Mouse (Mus musculus): ENCODE results near the gene Plekha5. TPM values are rescaled to one million over a fixed set of nuclear protein-coding genes. Genes with fewer than 3 reads are reported as not detected.
"Not testable (repeated sequence)": the region's sequence is repeated elsewhere in the genome, so short reads cannot be mapped to it uniquely, and the experiment has no call there.

Gene Plekha5
- polyA plus RNA-seq, 1 experiment from 2014 or later, result 45.0 TPM

DNA sequence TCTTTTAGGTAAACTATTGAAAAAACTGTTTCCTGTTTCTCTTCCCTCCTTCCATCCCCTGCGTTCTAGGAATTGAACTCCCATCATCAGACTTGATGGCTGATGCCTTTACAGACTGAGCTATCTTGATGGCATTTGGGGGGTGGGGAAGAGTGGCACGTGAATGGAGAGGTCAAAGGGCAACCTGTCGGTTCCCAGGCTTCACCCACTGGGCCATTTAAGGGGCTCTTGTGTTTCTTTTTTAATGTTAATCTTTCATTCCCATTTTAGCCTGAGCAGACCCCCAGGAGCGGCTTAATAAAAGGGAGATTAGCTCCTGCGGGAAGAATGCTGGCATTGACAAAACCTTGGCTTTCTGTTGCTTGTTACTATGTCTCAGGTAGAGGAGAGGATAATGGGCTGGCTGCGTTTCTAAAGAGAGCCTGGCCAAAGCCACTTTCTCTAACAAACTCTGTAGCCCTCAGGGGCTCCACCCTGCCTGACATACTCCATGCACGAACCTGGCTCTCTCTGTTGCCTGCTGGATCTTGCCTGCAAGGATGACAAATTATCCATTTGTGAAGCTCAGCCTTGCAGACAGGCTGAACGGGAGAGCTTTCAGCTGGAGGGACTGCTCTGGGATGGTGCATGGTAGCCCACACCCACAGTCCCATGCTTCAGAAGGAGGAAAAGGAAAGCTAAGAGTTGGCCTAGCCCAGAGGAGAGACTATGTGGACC is 179.5 kb downstream of the Plekha5 start:
- peak; percentile 65 for DNase-seq (ENCODE audit: low spot score)

DNA sequence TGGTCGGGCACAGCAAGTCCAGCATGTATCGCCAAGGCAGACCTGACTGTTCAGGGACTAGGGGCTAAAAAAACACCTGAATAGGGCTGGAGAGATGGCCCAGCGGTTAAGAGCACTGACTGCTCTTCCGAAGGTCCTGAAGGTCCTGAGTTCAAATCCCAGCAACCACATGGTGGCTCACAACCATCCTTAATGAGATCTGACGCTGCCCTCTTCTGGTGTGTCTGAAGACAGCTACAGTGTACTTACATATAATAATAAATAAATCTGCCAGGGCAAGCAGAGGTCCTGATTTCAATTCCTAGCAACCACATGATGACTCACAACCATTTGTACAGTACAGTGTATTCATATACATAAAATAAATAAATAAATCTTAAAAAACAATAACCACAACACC is 181.3 kb downstream of the Plekha5 start:
- H3K4me3 ChIP-seq (ENCODE audit: low read depth, low read length); H3K9me3 ChIP-seq (ENCODE audit: control insufficient read depth, low read length); H3K27ac ChIP-seq (replicated peaks; ENCODE audit: low read depth, low read length); H3K4me2 ChIP-seq (ENCODE audit: low read depth, low read length); H3K4me1 ChIP-seq (ENCODE audit: control insufficient read depth, insufficient read depth, low read length); DNase-seq (ENCODE audit: low spot score); ATAC-seq (ENCODE audit: low read depth); H3K36me3 ChIP-seq (ENCODE audit: control insufficient read depth, insufficient read depth, low read length); H3K9ac ChIP-seq (ENCODE audit: low read depth, low read length); H3K27me3 ChIP-seq (replicated peaks; ENCODE audit: control insufficient read depth, insufficient read depth, low read length): not testable (repeated sequence)
- 83% methylated on average over 5 of the region's 5 CpGs for WGBS

More for the DNA sequence above, 179.5 kb downstream of the Plekha5 start:
- peak overlapping the region; percentile 21; the same call in 1 of the 2 replicates for H3K27ac ChIP-seq (replicated peaks; ENCODE audit: low read depth, low read length)
- H3K4me2 ChIP-seq (ENCODE audit: low read depth, low read length), result no peak overlapping the region
- no peaks in the 10 kb centered on the region for H3K36me3 ChIP-seq (ENCODE audit: control insufficient read depth, insufficient read depth, low read length)
- 16% methylated on average over 8 of the region's 8 CpGs for WGBS
- ATAC-seq (ENCODE audit: low read depth), result peak; percentile 61
- H3K9ac ChIP-seq (ENCODE audit: low read depth, low read length), result no peak overlapping the region
- no peak overlapping the region for H3K4me3 ChIP-seq (ENCODE audit: low read depth, low read length)
- H3K9me3 ChIP-seq (ENCODE audit: control insufficient read depth, low read length), result no peaks in the 10 kb centered on the region
- peaks cover 8% of the 10 kb centered on the region; the same call in 1 of the 2 replicates for H3K4me1 ChIP-seq (ENCODE audit: control insufficient read depth, insufficient read depth, low read length)
- H3K27me3 ChIP-seq (replicated peaks; ENCODE audit: control insufficient read depth, insufficient read depth, low read length), result no peaks in the 10 kb centered on the region

DNA sequence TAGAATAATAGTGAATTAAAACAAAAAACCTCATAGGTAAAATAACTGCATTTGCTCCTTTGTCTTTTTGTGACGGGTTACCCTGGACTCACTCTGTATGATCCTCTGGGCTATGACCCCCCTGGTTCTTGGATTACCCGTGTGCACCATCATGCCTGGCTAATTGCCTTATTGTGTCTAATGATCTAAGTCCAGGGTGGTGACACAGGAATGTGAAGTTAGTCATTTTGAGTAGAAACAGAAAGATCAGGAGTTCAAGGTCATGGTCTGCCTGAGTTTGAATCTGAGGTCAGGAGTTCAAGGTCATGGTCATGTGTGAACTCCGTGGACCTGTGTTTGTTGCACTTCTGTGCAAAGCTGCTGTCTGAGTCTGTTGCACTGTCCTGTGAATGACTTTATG is 181.9 kb downstream of the Plekha5 start:
- Histone ChIP-seq H3K36me3 (ENCODE audit: control insufficient read depth, insufficient read depth, low read length) (no peaks in the 10 kb centered on the region), H3K9ac (ENCODE audit: low read depth, low read length) (no peak overlapping the region), H3K27me3 (replicated peaks; ENCODE audit: control insufficient read depth, insufficient read depth, low read length) (no peaks in the 10 kb centered on the region), H3K9me3 (ENCODE audit: control insufficient read depth, low read length) (no peaks in the 10 kb centered on the region), H3K4me2 (ENCODE audit: low read depth, low read length) (no peak overlapping the region), H3K27ac (replicated peaks; ENCODE audit: low read depth, low read length) (no peak overlapping the region), H3K4me1 (ENCODE audit: control insufficient read depth, insufficient read depth, low read length) (peaks cover 8% of the 10 kb centered on the region; the same call in 1 of the 2 replicates), H3K4me3 (ENCODE audit: low read depth, low read length) (no peak overlapping the region)
- WGBS, result 46% methylated on average over 3 of the region's 3 CpGs
- ATAC-seq (ENCODE audit: low read depth) (no peak), DNase-seq (ENCODE audit: low spot score) (no peak)

DNA sequence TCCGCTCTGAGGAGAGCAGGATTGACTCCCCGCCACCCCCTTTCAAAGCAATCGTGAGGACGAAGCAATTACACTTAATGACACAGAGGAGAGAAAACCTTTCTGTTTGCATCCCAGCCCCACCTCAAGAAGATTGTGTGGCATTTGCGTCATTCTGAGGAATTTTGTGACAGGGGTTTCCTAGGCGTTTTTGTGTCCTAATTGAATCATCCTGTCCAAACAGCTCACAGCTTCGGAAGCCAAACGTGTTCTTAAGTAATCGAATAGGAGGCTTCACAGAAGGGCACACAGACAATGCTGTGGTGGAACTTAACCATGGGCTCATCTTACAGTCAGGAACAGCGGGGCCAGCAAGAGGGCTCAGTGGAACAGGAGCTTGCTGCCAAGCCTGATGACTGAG is 182.7 kb downstream of the Plekha5 start:
- no peaks in the 10 kb centered on the region for H3K27me3 ChIP-seq (replicated peaks; ENCODE audit: control insufficient read depth, insufficient read depth, low read length)
- no peak overlapping the region for H3K9ac ChIP-seq (ENCODE audit: low read depth, low read length)
- no peak for ATAC-seq (ENCODE audit: low read depth)
- no peaks in the 10 kb centered on the region for H3K9me3 ChIP-seq (ENCODE audit: control insufficient read depth, low read length)
- WGBS, result 27% methylated on average over 10 of the region's 10 CpGs
- H3K4me1 ChIP-seq (ENCODE audit: control insufficient read depth, insufficient read depth, low read length), result peaks cover 11% of the 10 kb centered on the region
- peak; percentile 53 for DNase-seq (ENCODE audit: low spot score)
- H3K36me3 ChIP-seq (ENCODE audit: control insufficient read depth, insufficient read depth, low read length), result no peaks in the 10 kb centered on the region
- H3K4me2 ChIP-seq (ENCODE audit: low read depth, low read length), result no peak overlapping the region
- H3K4me3 ChIP-seq (ENCODE audit: low read depth, low read length), result no peak overlapping the region
- H3K27ac ChIP-seq (replicated peaks; ENCODE audit: low read depth, low read length), result no peak overlapping the region; the same call in 1 of the 2 replicates

DNA sequence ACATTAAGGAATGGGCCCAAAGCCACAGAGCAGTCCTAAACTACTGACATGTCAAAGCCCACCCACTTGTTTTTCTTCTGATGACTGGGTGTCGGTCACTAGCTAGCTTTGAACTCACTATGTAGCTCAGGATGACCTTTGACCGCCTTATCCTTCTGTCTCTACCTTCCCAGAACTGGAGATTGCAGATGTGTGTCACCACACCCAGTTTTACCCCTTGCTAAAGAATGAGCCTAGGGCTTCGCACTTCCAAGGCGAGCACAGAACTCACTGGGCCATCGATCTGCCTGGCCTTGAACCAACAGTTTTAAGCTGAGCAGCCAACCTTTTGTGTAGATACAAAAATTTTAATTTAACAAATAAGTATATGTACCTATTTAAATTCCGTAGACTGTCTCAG is 184.8 kb downstream of the Plekha5 start:
- H3K27me3 ChIP-seq (replicated peaks; ENCODE audit: control insufficient read depth, insufficient read depth, low read length), result no peaks in the 10 kb centered on the region
- H3K4me1 ChIP-seq (ENCODE audit: control insufficient read depth, insufficient read depth, low read length), result peaks cover 7% of the 10 kb centered on the region
- no peak overlapping the region for H3K27ac ChIP-seq (replicated peaks; ENCODE audit: low read depth, low read length)
- H3K9ac ChIP-seq (ENCODE audit: low read depth, low read length), result no peak overlapping the region
- no peak for ATAC-seq (ENCODE audit: low read depth)
- no peak for DNase-seq (ENCODE audit: low spot score)
- no peaks in the 10 kb centered on the region for H3K36me3 ChIP-seq (ENCODE audit: control insufficient read depth, insufficient read depth, low read length)
- 91% methylated on average over 6 of the region's 6 CpGs for WGBS
- H3K4me2 ChIP-seq (ENCODE audit: low read depth, low read length), result no peak overlapping the region
- no peaks in the 10 kb centered on the region for H3K9me3 ChIP-seq (ENCODE audit: control insufficient read depth, low read length)
- H3K4me3 ChIP-seq (ENCODE audit: low read depth, low read length), result no peak overlapping the region

DNA sequence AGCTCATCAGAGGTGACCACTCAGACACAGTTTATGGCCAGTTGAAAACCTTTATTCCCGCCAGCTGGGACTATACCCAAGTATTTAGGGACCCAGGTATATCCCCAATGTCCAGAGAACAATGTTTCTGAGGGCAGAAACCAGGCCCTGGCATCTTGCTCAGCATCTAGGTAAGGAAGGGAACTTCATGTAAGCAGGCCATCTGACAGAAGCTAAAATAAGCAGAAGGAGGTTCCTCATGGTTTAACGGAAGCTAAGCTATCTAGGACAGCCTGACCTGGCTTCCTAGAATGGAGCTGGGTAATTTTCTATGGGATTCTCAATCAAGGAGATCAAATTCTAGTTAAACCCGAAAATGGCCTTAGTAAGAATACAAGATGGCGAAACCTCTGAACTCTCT is 185.7 kb downstream of the Plekha5 start:
- no peak overlapping the region for H3K4me3 ChIP-seq (ENCODE audit: low read depth, low read length)
- no peak overlapping the region for H3K9ac ChIP-seq (ENCODE audit: low read depth, low read length)
- ATAC-seq (ENCODE audit: low read depth) (no peak), DNase-seq (ENCODE audit: low spot score) (no peak)
- 80% methylated on average over 4 of the region's 4 CpGs for WGBS
- no peak overlapping the region for H3K4me2 ChIP-seq (ENCODE audit: low read depth, low read length)
- H3K4me1 ChIP-seq (ENCODE audit: control insufficient read depth, insufficient read depth, low read length), result peaks cover 6% of the 10 kb centered on the region
- no peaks in the 10 kb centered on the region for H3K36me3 ChIP-seq (ENCODE audit: control insufficient read depth, insufficient read depth, low read length)
- no peaks in the 10 kb centered on the region for H3K9me3 ChIP-seq (ENCODE audit: control insufficient read depth, low read length)
- H3K27ac ChIP-seq (replicated peaks; ENCODE audit: low read depth, low read length), result no peak overlapping the region
- no peaks in the 10 kb centered on the region for H3K27me3 ChIP-seq (replicated peaks; ENCODE audit: control insufficient read depth, insufficient read depth, low read length)

DNA sequence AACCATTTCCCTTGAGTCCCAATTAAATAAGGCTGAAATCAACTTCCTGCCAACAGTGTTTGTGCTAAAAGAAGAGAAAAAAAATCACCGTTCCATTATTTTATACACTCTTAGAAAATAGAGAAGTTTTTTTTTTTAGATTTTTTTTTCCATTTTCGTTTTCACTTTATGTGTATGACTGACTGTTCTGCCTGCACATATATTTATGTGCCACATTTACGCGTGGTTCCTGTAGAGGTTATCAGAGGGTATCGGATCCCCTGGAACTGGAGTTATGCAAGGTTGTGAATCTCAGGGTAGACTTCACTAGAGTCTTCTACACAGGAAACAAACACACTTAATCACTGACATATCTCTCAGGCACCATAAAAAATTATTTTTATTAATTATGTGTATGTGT is 186.3 kb downstream of the Plekha5 start:
- Histone ChIP-seq H3K9me3 (ENCODE audit: control insufficient read depth, low read length) (no peaks in the 10 kb centered on the region), H3K4me3 (ENCODE audit: low read depth, low read length) (no peak overlapping the region), H3K9ac (ENCODE audit: low read depth, low read length) (no peak overlapping the region), H3K27ac (replicated peaks; ENCODE audit: low read depth, low read length) (no peak overlapping the region), H3K4me1 (ENCODE audit: control insufficient read depth, insufficient read depth, low read length) (peaks cover 6% of the 10 kb centered on the region), H3K4me2 (ENCODE audit: low read depth, low read length) (no peak overlapping the region), H3K27me3 (replicated peaks; ENCODE audit: control insufficient read depth, insufficient read depth, low read length) (no peaks in the 10 kb centered on the region), H3K36me3 (ENCODE audit: control insufficient read depth, insufficient read depth, low read length) (no peaks in the 10 kb centered on the region)
- WGBS, result 89% methylated on average over 5 of the region's 5 CpGs
- DNase-seq (ENCODE audit: low spot score) (no peak), ATAC-seq (ENCODE audit: low read depth) (no peak)

DNA sequence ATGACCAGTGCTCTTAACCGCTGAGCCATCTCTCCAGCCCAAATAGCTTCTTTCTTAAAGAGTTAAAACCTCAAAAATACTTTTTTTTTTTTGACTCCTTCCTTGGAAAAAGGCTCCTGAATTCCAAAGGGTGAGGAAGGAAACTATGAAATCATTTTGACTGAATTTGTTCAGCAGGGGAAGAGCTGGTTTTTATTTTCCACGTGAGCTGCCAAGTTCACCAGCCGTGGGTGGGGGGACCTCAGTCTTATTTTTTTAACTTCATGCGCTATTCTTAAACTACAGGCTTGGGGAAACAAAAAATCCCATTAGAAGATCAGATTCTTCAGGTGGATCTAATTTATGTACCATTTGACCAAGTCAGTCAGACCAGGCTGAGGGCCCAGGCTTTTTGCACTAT is 187.4 kb downstream of the Plekha5 start:
- 45% methylated on average over 4 of the region's 4 CpGs for WGBS
- Histone ChIP-seq H3K27me3 (replicated peaks; ENCODE audit: control insufficient read depth, insufficient read depth, low read length) (no peaks in the 10 kb centered on the region), H3K36me3 (ENCODE audit: control insufficient read depth, insufficient read depth, low read length) (no peaks in the 10 kb centered on the region), H3K27ac (replicated peaks; ENCODE audit: low read depth, low read length) (peak overlapping the region; percentile 78), H3K4me3 (ENCODE audit: low read depth, low read length) (no peak overlapping the region), H3K4me1 (ENCODE audit: control insufficient read depth, insufficient read depth, low read length) (peaks cover 6% of the 10 kb centered on the region), H3K4me2 (ENCODE audit: low read depth, low read length) (no peak overlapping the region), H3K9ac (ENCODE audit: low read depth, low read length) (0 out of 2 replicates have a peak overlapping the region, but pooled peaks have one; percentile 9), H3K9me3 (ENCODE audit: control insufficient read depth, low read length) (no peaks in the 10 kb centered on the region)
- ATAC-seq (ENCODE audit: low read depth) (no peak), DNase-seq (ENCODE audit: low spot score) (peak; percentile 77)

DNA sequence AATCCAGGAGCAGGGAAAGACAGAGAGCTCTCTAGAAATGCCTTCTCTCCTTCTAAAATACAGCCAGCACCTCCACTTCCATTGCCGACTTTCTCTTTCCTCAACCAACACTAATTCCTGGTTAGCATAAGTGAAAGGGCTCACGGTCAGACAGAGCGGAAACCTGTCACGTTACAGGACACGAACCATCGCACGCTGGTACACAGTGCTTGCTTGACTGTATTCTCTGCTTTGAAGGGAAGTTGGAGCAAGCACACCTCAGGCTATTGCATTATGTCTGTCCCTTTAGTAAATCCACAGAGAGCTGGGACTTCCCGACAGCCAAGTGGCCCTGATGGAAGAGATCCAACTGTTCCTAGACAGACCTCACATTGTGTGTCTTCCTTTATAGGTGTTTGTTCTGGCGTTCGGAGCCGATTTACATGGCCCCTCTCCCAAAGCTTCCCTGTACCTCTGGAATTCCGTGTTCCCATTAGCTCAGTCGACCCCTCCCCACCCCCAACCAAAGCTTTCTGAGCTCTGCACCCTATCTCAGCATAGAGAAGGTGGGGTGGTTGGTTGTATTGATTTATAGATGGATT is 188.1 kb downstream of the Plekha5 start:
- Histone ChIP-seq H3K9ac (ENCODE audit: low read depth, low read length) (0 out of 2 replicates have a peak overlapping the region, but pooled peaks have one; percentile 9), H3K4me1 (ENCODE audit: control insufficient read depth, insufficient read depth, low read length) (peaks cover 6% of the 10 kb centered on the region), H3K9me3 (ENCODE audit: control insufficient read depth, low read length) (no peaks in the 10 kb centered on the region), H3K27me3 (replicated peaks; ENCODE audit: control insufficient read depth, insufficient read depth, low read length) (no peaks in the 10 kb centered on the region), H3K36me3 (ENCODE audit: control insufficient read depth, insufficient read depth, low read length) (no peaks in the 10 kb centered on the region), H3K4me2 (ENCODE audit: low read depth, low read length) (no peak overlapping the region), H3K4me3 (ENCODE audit: low read depth, low read length) (no peak overlapping the region), H3K27ac (replicated peaks; ENCODE audit: low read depth, low read length) (peak overlapping the region; percentile 78)
- WGBS, result 69% methylated on average over 13 of the region's 13 CpGs
- peak; percentile 53 for ATAC-seq (ENCODE audit: low read depth)
- no peak for DNase-seq (ENCODE audit: low spot score)

All from embryonic facial prominence, embryonic 14.5 days (tissue).